Mouse (Mus musculus) E14TG2a.4 (cell line): Measurements from ENCODE around the gene Timm50.

ENCODE experiments used
- H3K27me3 ChIP-seq: 2 replicates; pipeline ENCODE4 v1.6.1; 2014; ENCODE audit warnings: low read length, control low read depth; ENCODE audit not compliant: insufficient read depth
- H3K36me3 ChIP-seq: 2 replicates; pipeline ENCODE4 v1.6.1; 2014; ENCODE audit warnings: low read length, control low read depth; ENCODE audit not compliant: insufficient read depth
- H3K4me1 ChIP-seq: replicated peaks from 2 replicates; pipeline ENCODE4 v1.6.1; 2014; ENCODE audit warnings: low read depth, low read length, control low read depth
- H3K4me3 ChIP-seq: replicated peaks from 2 replicates; pipeline ENCODE4 v1.5.1; 2014; ENCODE audit warnings: mild to moderate bottlenecking, low read length
- H3K9me3 ChIP-seq: 2 replicates; pipeline ENCODE4 v1.6.1; 2014; ENCODE audit warnings: low read length, control low read depth
- CTCF ChIP-seq: conservative IDR thresholded peaks from 2 replicates; pipeline ENCODE4 v1.5.1; 2014; ENCODE audit warnings: low read length
- NANOG ChIP-seq: IDR thresholded peaks from 2 replicates; pipeline ENCODE4 v1.6.1; 2014; ENCODE audit warnings: borderline replicate concordance, low read length, mixed read lengths
- POU5F1 ChIP-seq: IDR thresholded peaks from 2 replicates; pipeline ENCODE4 v1.6.1; 2014; ENCODE audit warnings: low read length, borderline replicate concordance

The Timm50 gene

DNA sequence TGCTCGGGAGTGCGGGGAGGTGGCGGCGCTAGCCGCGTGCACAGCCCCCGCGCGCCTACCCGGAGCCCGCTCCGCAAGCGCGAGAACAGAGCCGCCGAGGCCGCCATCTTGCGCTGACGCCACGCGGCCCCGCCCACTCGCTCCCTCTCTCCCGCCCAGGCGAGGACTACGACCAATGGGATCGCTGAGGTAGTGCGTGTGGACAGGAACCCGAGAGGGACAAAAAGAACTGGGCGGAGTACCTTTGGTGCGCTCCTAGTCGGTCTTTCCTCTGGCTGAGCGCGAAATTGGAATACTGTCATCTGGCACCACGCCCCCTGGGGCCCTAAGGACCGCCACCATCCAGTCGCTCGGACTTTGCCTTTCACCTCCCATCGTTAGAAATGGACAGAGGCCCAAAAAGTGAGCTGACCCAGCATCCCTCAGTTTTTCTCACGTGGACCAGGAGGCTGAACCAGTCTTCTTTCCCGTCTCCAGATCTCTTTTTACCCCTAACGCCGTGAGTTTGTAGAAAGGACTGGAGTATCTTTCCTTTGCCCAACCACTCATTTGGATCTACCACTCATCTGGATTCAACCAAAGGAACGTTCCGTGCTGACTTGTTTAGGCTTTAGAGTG lies at the start of gene Timm50:
TSS of gene Timm50 (minus strand) at position 147 of the 618 bp plus-strand sequence.
- Histone ChIP-seq H3K9me3 (no peaks in the 10 kb centered on the region), H3K36me3 (peaks cover 71% of the 10 kb centered on the region), H3K27me3 (no peaks in the 10 kb centered on the region), H3K4me1 (peaks cover 34% of the 10 kb centered on the region), H3K4me3 (peak within 1 kb of the TSS; percentile 100)
- no peak for TF ChIP-seq POU5F1
- no peak for TF ChIP-seq NANOG
- no peak for TF ChIP-seq CTCF

GRCm38 (mm10) chr7:28360291-28360690 lies 48.4 kb upstream of the Timm50 start:
- peaks cover 51% of the 10 kb centered on the region for H3K4me1 ChIP-seq
- H3K36me3 ChIP-seq = peaks cover 63% of the 10 kb centered on the region
- peaks cover 7% of the 10 kb centered on the region for H3K9me3 ChIP-seq
- TF ChIP-seq NANOG (no peak), CTCF (no peak), POU5F1 (no peak)
- H3K4me3 ChIP-seq = no peak overlapping the region
- peaks cover 37% of the 10 kb centered on the region for H3K27me3 ChIP-seq

DNA sequence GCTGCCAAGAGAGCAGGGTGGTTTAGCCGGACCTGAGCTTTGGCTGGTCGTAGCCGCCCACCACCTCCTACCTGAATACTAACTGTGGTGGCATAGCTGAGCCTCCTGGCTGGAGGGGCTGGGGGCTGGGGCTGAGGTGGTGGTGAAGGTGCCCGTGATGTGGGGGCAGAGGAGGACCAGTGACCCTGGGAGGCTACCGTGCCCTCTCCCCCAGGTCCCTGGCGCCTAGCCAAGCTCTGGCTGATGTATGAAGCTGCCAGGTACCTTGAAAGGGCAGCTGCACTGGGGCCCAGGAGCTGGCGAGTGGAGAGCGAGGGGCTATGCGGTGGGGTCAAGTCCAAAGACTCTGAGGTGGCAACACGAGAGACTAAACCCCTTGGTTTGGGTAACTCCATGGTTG lies 48.0 kb upstream of the Timm50 start:
- peaks cover 33% of the 10 kb centered on the region for H3K27me3 ChIP-seq
- peaks cover 55% of the 10 kb centered on the region for H3K4me1 ChIP-seq
- TF ChIP-seq NANOG (no peak), POU5F1 (no peak), CTCF (no peak)
- peaks cover 7% of the 10 kb centered on the region for H3K9me3 ChIP-seq
- no peak overlapping the region for H3K4me3 ChIP-seq
- H3K36me3 ChIP-seq = peaks cover 64% of the 10 kb centered on the region

- H3K36me3 ChIP-seq = peaks cover 66% of the 10 kb centered on the region
- H3K4me3 ChIP-seq = no peak overlapping the region
- H3K9me3 ChIP-seq = peaks cover 7% of the 10 kb centered on the region
- H3K4me1 ChIP-seq = peaks cover 68% of the 10 kb centered on the region
- no peak for TF ChIP-seq CTCF
- TF ChIP-seq POU5F1 = no peak
- TF ChIP-seq NANOG = no peak
- peaks cover 22% of the 10 kb centered on the region; the same call in 1 of the 2 replicates for H3K27me3 ChIP-seq
Observed at GRCm38 (mm10) chr7:28358431-28358830, 46.6 kb upstream of the Timm50 start.

GRCm38 (mm10) chr7:28357984-28358383 lies 46.1 kb upstream of the Timm50 start:
- Histone ChIP-seq H3K4me3 (no peak overlapping the region), H3K36me3 (peaks cover 70% of the 10 kb centered on the region), H3K9me3 (peaks cover 7% of the 10 kb centered on the region), H3K27me3 (peaks cover 22% of the 10 kb centered on the region; the same call in 1 of the 2 replicates), H3K4me1 (peaks cover 72% of the 10 kb centered on the region)
- no peak for TF ChIP-seq CTCF

GRCm38 (mm10) chr7:28356981-28357380 lies 45.1 kb upstream of the Timm50 start:
- peaks cover 72% of the 10 kb centered on the region for H3K4me1 ChIP-seq
- H3K27me3 ChIP-seq = peaks cover 16% of the 10 kb centered on the region; the same call in 1 of the 2 replicates
- H3K36me3 ChIP-seq = peaks cover 71% of the 10 kb centered on the region
- no peak for TF ChIP-seq CTCF
- no peak for TF ChIP-seq NANOG
- TF ChIP-seq POU5F1 = no peak
- H3K9me3 ChIP-seq = peaks cover 7% of the 10 kb centered on the region
- H3K4me3 ChIP-seq = peak overlapping the region; percentile 17; the same call in 1 of the 2 replicates

DNA sequence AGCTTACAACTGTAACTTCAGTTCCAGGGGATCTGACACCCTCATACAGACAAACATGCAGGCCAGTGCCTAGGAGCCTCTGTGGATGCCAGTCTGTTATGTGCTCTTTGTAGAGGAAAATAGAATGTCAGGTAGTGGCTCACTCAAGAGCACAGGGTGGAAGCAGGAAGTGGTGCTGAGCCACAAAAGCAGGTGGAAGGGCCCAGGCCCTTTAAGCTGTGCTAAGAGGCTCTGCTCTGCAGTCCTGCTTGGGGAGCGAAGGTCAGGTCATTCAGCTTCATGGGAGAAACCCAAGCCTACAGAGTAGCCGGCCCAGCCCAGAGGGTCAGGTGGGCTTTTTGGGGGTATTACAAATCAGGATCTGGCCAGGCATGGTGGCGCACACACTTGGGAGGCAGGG lies 43.3 kb upstream of the Timm50 start:
- H3K9me3 ChIP-seq = no peaks in the 10 kb centered on the region
- peaks cover 14% of the 10 kb centered on the region; the same call in 1 of the 2 replicates for H3K27me3 ChIP-seq
- H3K4me3 ChIP-seq = no peak overlapping the region
- TF ChIP-seq POU5F1 (no peak), CTCF (no peak), NANOG (no peak)
- peaks cover 64% of the 10 kb centered on the region for H3K36me3 ChIP-seq
- H3K4me1 ChIP-seq = peaks cover 68% of the 10 kb centered on the region

DNA sequence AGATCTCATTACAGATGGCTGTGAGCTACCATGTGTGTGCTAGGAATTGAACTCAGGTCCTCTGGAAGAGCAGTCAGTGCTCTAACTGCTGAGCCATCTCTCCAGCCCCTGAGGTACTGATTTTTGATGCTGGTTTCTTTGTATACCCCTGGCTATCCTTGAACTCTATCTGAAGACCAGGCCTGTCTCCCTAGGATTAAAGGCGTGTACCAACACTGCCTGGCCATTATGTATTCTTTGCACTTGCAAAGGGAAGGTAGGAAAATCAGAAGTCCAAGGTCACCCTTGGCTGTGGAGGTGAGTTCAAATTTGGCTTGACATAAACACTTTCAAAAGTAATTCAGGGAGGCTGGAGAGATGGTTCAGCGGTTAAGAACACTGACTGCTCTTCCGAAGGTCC lies 42.7 kb upstream of the Timm50 start:
- peaks cover 73% of the 10 kb centered on the region for H3K4me1 ChIP-seq
- TF ChIP-seq NANOG (no peak), CTCF (no peak), POU5F1 (no peak)
- H3K4me3 ChIP-seq = no peak overlapping the region
- peaks cover 9% of the 10 kb centered on the region; the same call in 1 of the 2 replicates for H3K27me3 ChIP-seq
- no peaks in the 10 kb centered on the region for H3K9me3 ChIP-seq
- peaks cover 58% of the 10 kb centered on the region for H3K36me3 ChIP-seq
